Mouse (Mus musculus) heart, postnatal 10 days (tissue): ENCODE measurements at regions not wholly inside any gene's neighbourhood (a gene's known extent, or its start where the extent isn't known, plus 50 kb on each side); places are given as distances from the start of the nearest gene placed in this dataset.
"Not testable (repeated sequence)": the region's sequence is repeated elsewhere in the genome, so short reads cannot be mapped to it uniquely, and the experiment has no call there.

Source experiments
- DNase-seq, 2 experiments: peaks; one replicate each; pipeline ENCODE4 v3.0.0; 2021
- intact Hi-C: fragments of 180-260 bp; cut with DNase I; formaldehyde crosslinking; loops from one replicate; pipeline ENCODE4 v1.15.1; 2025

- DNase-seq, intact Hi-C loops: not testable (repeated sequence)
These were observed 166.0 kb upstream of the Gm5538 start for GRCm38 (mm10) chr3:59563486-59564006.

- DNase-seq: no peak
- intact Hi-C loops: no loop called here
These were observed 187.0 kb upstream of the Gm5538 start for GRCm38 (mm10) chr3:59542621-59543020.

GRCm38 (mm10) chr3:59540547-59540946 lies 189.0 kb upstream of the Gm5538 start:
- DNase-seq, intact Hi-C loops: not testable (repeated sequence)

- intact Hi-C loops, DNase-seq: not testable (repeated sequence)
These were observed 189.7 kb upstream of the Gm5538 start for GRCm38 (mm10) chr3:59539893-59540292.

GRCm38 (mm10) chr3:59531311-59531834 lies 187.2 kb upstream of the Igsf10 start:
- DNase-seq: no peak
- intact Hi-C loops: no loop called here

- intact Hi-C loops: no loop called here
- DNase-seq: no peak
These were observed 186.6 kb upstream of the Igsf10 start for GRCm38 (mm10) chr3:59530592-59531310.

- intact Hi-C loops: no loop called here
- no peak for DNase-seq
These were observed 176.6 kb upstream of the Igsf10 start for GRCm38 (mm10) chr3:59520766-59521165.

- DNase-seq: peak in 1 of 2 experiments; percentile 3
- intact Hi-C loops: no loop called here
These were observed 133.9 kb upstream of the Igsf10 start for GRCm38 (mm10) chr3:59478095-59478494.

- DNase-seq: no peak
- intact Hi-C loops: no loop called here
These were observed 133.4 kb upstream of the Igsf10 start for GRCm38 (mm10) chr3:59477441-59478061.

- no peak for DNase-seq
- intact Hi-C loops: no loop called here
These were observed 124.8 kb upstream of the Igsf10 start for GRCm38 (mm10) chr3:59468956-59469355.

GRCm38 (mm10) chr3:59462341-59463158 lies 118.4 kb upstream of the Igsf10 start:
- intact Hi-C loops: no loop called here
- no peak for DNase-seq

GRCm38 (mm10) chr3:59456938-59457337 lies 112.7 kb upstream of the Igsf10 start:
- DNase-seq: no peak
- intact Hi-C loops: no loop called here

- intact Hi-C loops: no loop called here
- DNase-seq: no peak
These were observed 106.9 kb upstream of the Igsf10 start for GRCm38 (mm10) chr3:59451084-59451483.

- DNase-seq: no peak
- intact Hi-C loops: no loop called here
These were observed 79.4 kb upstream of the Igsf10 start for GRCm38 (mm10) chr3:59423621-59424020.

- no peak for DNase-seq
- intact Hi-C loops: no loop called here
These were observed 64.9 kb upstream of the Igsf10 start for GRCm38 (mm10) chr3:59409131-59409530.

- DNase-seq: peak in 1 of 2 experiments; percentile 10
- intact Hi-C loops: no loop called here
These were observed 61.8 kb upstream of the Igsf10 start for GRCm38 (mm10) chr3:59406035-59406434.

GRCm38 (mm10) chr3:59401856-59402255 lies 57.7 kb upstream of the Igsf10 start:
- intact Hi-C loops: no loop called here
- DNase-seq: peak; percentile 77 to 79

- intact Hi-C loops: no loop called here
- peak in 1 of 2 experiments; percentile 26 for DNase-seq
These were observed 57.2 kb upstream of the Igsf10 start for GRCm38 (mm10) chr3:59401425-59401824.
